Mouse (Mus musculus) macrophage (primary cell): Measurements from ENCODE around the gene Dnaaf5. TPM values are rescaled to one million over a fixed set of nuclear protein-coding genes. Genes with fewer than 3 reads are reported as not detected.

ENCODE experiments used
- H3K27ac ChIP-seq: fragments of 350-480 bp; formaldehyde crosslinking; 2 replicates; pipeline ENCODE4 v1.9.0; 2021
- H3K36me3 ChIP-seq: fragments of 350-480 bp; formaldehyde crosslinking; 2 replicates; pipeline ENCODE4 v1.9.0; 2021; ENCODE audit errors: inconsistent target
- H3K4me3 ChIP-seq: fragments of 350-480 bp; formaldehyde crosslinking; 2 replicates; pipeline ENCODE4 v1.9.0; 2021; ENCODE audit errors: inconsistent target
- H3K79me2 ChIP-seq: fragments of 350-480 bp; formaldehyde crosslinking; 2 replicates; pipeline ENCODE4 v1.9.0; 2021; ENCODE audit errors: inconsistent target
- WGBS: methylation state at CpG from one replicate; pipeline ENCODE4 v1.1.7; 2026; ENCODE audit warnings: inconsistent platforms; ENCODE audit not compliant: missing documents; 5-methylcytosine and 5-hydroxymethylcytosine counted together
- polyA plus RNA-seq: library from polyadenylated mRNA; stranded (reverse); fragments of 250-400 nt; gene quantifications from 3 replicates; pipeline ENCODE4 v1.2.4, GENCODE M21; 2018; ENCODE audit warnings: inconsistent platforms

Dnaaf5 gene
- polyA plus RNA-seq, 1 experiment from 2014 or later, result 7.0 TPM

DNA sequence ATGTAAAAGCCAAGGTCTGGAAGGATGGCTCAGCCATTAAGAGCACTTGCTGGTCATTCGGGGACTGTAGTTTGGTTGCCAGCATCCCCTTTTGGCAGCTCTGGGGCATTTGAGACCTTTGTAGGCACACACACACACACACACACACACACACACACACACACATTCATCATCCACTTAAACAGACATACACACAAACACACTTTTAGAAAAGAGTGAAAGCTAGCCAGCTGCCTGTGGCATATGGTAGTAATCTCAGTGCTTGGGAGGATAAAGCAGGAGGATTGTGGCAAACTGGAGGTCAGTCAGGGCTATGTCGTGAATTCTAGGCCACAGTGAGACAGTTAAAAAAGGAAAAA, 49.6 kb downstream of the Dnaaf5 start:
- H3K27ac ChIP-seq, result peak overlapping the region; percentile 40
- H3K79me2 ChIP-seq, result peaks cover 38% of the 10 kb centered on the region
- 50% methylated on average over 2 of the region's 2 CpGs for WGBS
- H3K36me3 ChIP-seq, result no peaks in the 10 kb centered on the region
- peak overlapping the region; percentile 45 for H3K4me3 ChIP-seq

- peak within 1 kb of the TSS; percentile 45 for H3K4me3 ChIP-seq
- peaks cover 44% of the 10 kb centered on the region for H3K79me2 ChIP-seq
- WGBS, result 2% methylated on average over 60 of the region's 64 CpGs
- H3K27ac ChIP-seq, result peak within 1 kb of the TSS; percentile 40
- H3K36me3 ChIP-seq, result no peaks in the 10 kb centered on the region
Observed at GRCm38 (mm10) chr5:139199995-139200769, 50.2 kb downstream of the Dnaaf5 start, which contains the start of gene Sun1. Sun1 (plus strand) TSS chr5:139200637.

GRCm38 (mm10) chr5:139200770-139201569, 50.9 kb downstream of the Dnaaf5 start:
- WGBS, result 2% methylated on average over 57 of the region's 57 CpGs
- Histone ChIP-seq H3K79me2 (peaks cover 52% of the 10 kb centered on the region), H3K4me3 (peak overlapping the region; percentile 42), H3K27ac (no peak overlapping the region), H3K36me3 (no peaks in the 10 kb centered on the region)

GRCm38 (mm10) chr5:139202127-139202526, 52.1 kb downstream of the Dnaaf5 start:
- H3K27ac ChIP-seq, result no peak overlapping the region
- no peaks in the 10 kb centered on the region for H3K36me3 ChIP-seq
- no peak overlapping the region for H3K4me3 ChIP-seq
- peaks cover 63% of the 10 kb centered on the region for H3K79me2 ChIP-seq
- 93% methylated on average over 11 of the region's 11 CpGs for WGBS

GRCm38 (mm10) chr5:139203312-139203711, 53.3 kb downstream of the Dnaaf5 start:
- peaks cover 75% of the 10 kb centered on the region for H3K79me2 ChIP-seq
- H3K36me3 ChIP-seq, result no peaks in the 10 kb centered on the region
- H3K27ac ChIP-seq, result no peak overlapping the region
- 96% methylated on average over 5 of the region's 5 CpGs for WGBS
- H3K4me3 ChIP-seq, result no peak overlapping the region

- WGBS, result 86% methylated on average over 4 of the region's 4 CpGs
- H3K79me2 ChIP-seq, result peaks cover 100% of the 10 kb centered on the region
Observed at GRCm38 (mm10) chr5:139206081-139206480, 56.1 kb downstream of the Dnaaf5 start.

GRCm38 (mm10) chr5:139206525-139206924, 56.5 kb downstream of the Dnaaf5 start:
- Histone ChIP-seq H3K79me2 (peaks cover 96% of the 10 kb centered on the region), H3K27ac (no peak overlapping the region), H3K4me3 (no peak overlapping the region), H3K36me3 (no peaks in the 10 kb centered on the region)
- WGBS, result 62% methylated on average over 7 of the region's 7 CpGs

More at GRCm38 (mm10) chr5:139206081-139206480, 56.1 kb downstream of the Dnaaf5 start:
- H3K36me3 ChIP-seq, result no peaks in the 10 kb centered on the region
- no peak overlapping the region for H3K4me3 ChIP-seq
- no peak overlapping the region for H3K27ac ChIP-seq

- H3K36me3 ChIP-seq, result no peaks in the 10 kb centered on the region
- H3K27ac ChIP-seq, result no peak overlapping the region
- H3K79me2 ChIP-seq, result peaks cover 80% of the 10 kb centered on the region
- no peak overlapping the region for H3K4me3 ChIP-seq
Observed at GRCm38 (mm10) chr5:139208183-139208582, 58.2 kb downstream of the Dnaaf5 start.

DNA sequence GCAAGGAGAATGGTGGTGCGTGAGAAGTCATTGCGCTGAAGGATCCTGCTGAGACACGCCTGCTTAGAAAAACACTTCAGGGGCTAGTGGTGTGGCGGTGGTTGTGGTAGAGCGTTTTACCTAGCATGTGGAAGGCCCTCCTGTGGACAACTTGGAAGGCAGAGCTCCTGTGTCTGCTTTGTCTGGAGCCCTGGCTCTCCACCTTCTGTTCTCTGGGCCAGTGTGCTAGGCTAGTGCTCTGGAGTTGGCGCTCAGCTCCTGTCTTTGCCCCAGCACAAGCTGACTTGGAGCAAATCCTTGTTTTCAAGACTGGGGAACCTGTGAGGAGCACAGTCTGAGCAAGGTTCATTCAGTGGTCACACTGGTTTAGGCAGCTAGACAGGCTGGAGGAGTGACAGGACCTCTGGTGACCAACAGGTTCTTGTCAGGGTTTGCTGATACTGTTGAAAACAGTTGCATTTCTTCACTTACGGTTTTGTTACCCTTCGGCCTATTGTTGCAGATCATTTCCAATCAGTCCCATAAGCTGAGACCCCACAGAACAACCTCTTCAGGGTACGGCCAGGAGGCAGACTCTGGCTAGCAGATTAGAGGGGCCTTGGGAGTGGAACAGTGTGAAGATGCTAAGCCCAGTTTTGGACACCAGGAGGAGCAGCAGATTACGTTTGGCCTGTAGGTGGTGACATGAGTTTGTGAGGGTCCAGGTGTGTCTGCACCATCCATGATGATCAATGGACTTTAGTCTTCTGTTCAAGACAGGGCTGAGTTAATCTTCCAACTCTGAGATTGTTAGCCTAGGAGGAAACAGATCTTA, 59.1 kb downstream of the Dnaaf5 start:
- Histone ChIP-seq H3K27ac (no peak overlapping the region), H3K79me2 (peaks cover 80% of the 10 kb centered on the region), H3K36me3 (no peaks in the 10 kb centered on the region), H3K4me3 (no peak overlapping the region)
- 95% methylated on average over 10 of the region's 10 CpGs for WGBS

DNA sequence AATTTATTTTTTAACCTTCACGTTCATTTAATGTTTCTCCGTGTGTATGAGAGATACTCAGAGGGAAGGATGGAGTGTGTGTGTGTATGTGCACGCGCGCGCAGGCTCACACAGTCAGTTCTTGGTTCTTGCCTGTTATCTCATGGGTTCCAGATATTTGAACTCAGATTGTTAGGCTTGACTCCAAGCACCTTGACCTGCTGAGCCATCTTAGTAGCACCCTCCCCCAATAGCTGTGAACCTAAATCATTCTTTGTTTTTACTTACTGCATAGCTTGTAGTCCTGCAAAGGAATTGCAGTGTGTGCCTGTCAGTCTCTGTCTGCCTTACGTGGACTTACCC, 59.6 kb downstream of the Dnaaf5 start:
- Histone ChIP-seq H3K36me3 (no peaks in the 10 kb centered on the region), H3K4me3 (no peak overlapping the region), H3K27ac (no peak overlapping the region), H3K79me2 (peaks cover 76% of the 10 kb centered on the region)
- WGBS, result 100% methylated on average over 7 of the region's 7 CpGs

DNA sequence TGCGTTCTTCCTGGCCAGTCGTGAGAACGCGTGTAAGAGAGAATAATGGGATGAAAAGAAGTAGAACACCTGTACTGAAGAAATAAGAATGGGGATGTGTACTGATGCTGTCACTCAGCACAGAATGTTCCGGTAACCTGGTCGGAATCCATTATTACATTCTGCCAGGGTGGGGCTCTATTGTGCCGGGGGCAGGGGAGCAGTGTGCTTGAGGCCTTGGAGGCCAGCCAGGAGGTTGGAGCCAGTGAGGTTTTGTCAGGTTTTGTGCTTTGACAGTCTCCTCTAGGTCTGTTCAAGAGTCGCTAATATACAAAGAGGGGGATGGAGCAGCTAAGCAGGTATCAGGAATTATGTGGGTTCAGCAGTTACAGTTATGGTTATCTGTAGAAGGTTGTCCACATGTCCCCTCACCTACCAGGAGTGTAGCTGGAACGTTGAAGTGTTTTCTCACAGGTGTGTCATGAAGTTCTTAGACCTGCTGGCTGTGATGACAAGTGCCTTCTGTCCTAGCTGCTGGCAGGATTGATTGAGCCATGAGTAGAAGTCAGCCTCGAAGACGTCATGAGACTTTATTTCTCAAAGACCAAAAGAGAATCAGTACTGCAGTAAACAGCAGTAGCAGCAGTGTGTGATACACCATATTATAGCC, 61.8 kb downstream of the Dnaaf5 start:
- 92% methylated on average over 11 of the region's 11 CpGs for WGBS
- no peak overlapping the region for H3K27ac ChIP-seq
- no peaks in the 10 kb centered on the region for H3K36me3 ChIP-seq
- peaks cover 54% of the 10 kb centered on the region for H3K79me2 ChIP-seq
- H3K4me3 ChIP-seq, result no peak overlapping the region

DNA sequence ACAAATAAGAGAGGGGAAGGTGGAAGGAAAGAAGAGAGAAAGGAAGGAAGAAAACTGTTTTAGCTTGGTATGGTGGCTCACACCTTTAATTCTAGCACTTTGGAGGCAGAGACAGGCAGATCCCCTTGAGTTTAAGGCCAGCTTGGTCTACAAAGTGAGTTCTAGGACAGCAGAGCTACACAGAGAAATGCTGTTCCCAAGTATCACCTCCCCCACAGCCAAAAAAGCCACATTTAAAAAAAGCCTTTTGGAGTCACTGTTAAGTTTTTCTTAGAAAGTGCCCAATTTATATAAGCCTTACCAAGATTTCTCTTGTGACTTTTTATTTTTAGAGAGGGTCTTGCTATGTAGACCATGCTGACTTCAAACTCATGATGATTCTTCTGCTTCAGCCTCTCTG, 64.3 kb downstream of the Dnaaf5 start:
- H3K27ac ChIP-seq, result no peak overlapping the region
- peaks cover 30% of the 10 kb centered on the region for H3K79me2 ChIP-seq
- H3K36me3 ChIP-seq, result no peaks in the 10 kb centered on the region
- H3K4me3 ChIP-seq, result no peak overlapping the region

- H3K36me3 ChIP-seq, result no peaks in the 10 kb centered on the region
- no peak overlapping the region for H3K27ac ChIP-seq
- WGBS, result 93% methylated on average over 5 of the region's 5 CpGs
- no peak overlapping the region for H3K4me3 ChIP-seq
- H3K79me2 ChIP-seq, result peaks cover 21% of the 10 kb centered on the region
Observed at GRCm38 (mm10) chr5:139215184-139215583, 65.2 kb downstream of the Dnaaf5 start.

DNA sequence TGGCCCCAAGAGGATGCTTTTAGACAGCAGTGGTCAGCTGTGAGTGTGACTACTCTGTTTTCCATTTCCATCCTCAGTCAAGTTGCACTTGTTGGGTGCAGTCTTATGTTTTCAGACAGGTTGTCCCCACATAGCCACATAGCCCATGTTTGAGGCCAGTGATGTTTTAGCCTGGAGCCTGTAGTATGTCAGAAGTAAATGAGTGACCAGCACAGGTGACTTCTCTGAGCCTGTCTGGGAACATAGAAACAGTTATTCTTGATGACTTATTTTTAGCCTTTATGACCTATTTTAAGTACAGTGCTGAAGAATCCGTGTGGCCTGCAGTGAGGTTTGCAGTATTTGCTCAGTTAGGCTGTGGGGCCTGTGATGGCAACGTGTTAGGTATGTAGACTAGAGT, 66.1 kb downstream of the Dnaaf5 start:
- Histone ChIP-seq H3K79me2 (peaks cover 12% of the 10 kb centered on the region; the same call in 1 of the 2 replicates), H3K4me3 (no peak overlapping the region), H3K27ac (no peak overlapping the region), H3K36me3 (no peaks in the 10 kb centered on the region)
- 100% methylated on average over 2 of the region's 2 CpGs for WGBS
